Mouse (Mus musculus) spleen, adult 2 months (tissue): ENCODE results near the gene Sema4b.

Experiments
- CTCF ChIP-seq: fragments of 200-500 bp; IDR thresholded peaks from 2 replicates; pipeline ENCODE4 v1.5.1; 2011; ENCODE audit warnings: mild to moderate bottlenecking, inconsistent platforms; ENCODE audit not compliant: insufficient read depth, insufficient read length, insufficient replicate concordance; ENCODE audit errors: extremely low read depth
- POLR2A ChIP-seq: fragments of 200-500 bp; IDR thresholded peaks from 2 replicates; pipeline ENCODE4 v1.6.1; 2011; ENCODE audit warnings: low read depth, low read length, inconsistent platforms

DNA sequence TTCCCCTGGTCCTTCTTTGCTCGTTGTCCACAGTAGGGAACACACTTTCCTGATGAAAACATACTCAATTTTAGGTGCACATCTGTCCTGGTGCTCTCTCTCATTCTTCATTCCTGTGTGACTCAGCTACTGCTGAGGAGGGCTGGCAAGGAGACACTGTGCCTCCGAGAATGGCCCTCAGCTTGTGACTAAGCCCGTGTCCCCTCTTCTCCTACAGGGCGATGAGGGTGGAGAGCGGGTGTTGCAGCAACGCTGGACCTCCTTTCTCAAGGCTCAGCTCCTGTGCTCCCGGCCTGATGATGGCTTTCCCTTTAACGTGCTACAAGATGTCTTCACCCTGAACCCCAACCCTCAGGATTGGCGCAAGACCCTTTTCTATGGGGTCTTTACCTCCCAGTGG is 32.0 kb downstream of the Sema4b start:
- no peak for TF ChIP-seq CTCF
- TF ChIP-seq POLR2A, result no peak
